Mouse (Mus musculus): ENCODE data around the gene Ncoa7.
"Not testable (repeated sequence)": the region's sequence is repeated elsewhere in the genome, so short reads cannot be mapped to it uniquely, and the experiment has no call there.

Gene Ncoa7

GRCm38 (mm10) chr10:30660564-30661328, 142.4 kb downstream of the Ncoa7 start:
- DNase-seq: no peak

DNA sequence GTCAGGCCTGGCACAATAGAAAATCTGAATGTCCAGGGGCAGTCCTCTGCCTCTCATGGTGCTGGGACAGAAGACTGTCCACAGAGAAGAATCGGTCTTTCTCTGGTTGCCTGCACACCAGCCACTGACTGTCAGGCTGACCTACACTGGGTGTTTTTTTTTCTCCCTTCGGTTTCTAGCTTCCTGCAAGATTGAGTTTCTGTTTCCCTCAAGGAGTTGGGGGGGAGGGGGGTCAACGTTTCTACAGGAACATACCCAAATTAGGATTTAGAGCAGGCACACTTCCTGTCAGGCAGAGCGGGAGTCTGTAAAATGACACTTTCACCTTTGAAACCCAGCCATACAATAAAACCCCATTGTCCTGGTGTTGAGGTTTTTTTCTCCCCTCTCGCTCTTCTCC, 147.5 kb downstream of the Ncoa7 start:
- peak; percentile 33 for DNase-seq

GRCm38 (mm10) chr10:30647681-30648080, 155.4 kb downstream of the Ncoa7 start:
- DNase-seq: no peak

DNA sequence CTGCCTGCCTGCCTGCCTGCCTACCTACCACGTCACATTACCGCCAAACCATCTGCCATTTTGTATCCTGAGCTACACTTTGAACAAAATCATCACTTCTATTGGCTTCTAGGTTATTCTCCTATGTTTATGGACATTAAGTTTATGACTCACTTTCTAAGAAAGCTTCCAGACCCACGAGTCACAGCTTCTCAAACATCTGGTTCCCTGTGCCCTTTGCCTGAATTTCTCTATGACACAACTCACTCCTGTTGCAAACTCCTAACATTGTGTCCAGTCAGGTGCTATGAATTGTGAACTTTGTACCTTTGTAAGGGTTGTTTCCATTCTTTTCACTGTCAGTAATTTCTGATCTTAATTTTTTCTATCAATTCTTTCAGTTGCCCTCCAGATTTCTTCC, 164.9 kb downstream of the Ncoa7 start:
- no peak for DNase-seq

GRCm38 (mm10) chr10:30636474-30637154, 166.5 kb downstream of the Ncoa7 start:
- DNase-seq: not testable (repeated sequence)

DNA sequence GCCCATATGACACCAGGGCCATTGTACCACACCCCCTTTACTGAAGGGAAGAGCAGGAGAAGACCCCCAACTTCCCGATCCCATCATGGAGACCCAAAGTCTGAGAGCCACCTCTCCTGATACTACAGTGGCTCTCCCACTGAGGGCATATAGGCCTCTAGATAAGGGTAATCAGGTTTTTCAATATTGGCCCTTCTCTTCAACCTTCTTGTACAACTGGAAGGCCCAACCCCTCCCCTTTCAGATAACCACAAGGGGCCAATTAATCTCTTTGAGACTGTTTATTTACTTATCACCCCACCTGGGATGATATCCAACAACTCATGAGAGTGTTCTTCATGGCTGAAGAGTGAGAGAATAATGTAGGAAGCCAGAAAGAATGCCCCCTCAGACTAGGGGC, 170.4 kb downstream of the Ncoa7 start:
- DNase-seq: no peak

GRCm38 (mm10) chr10:30629977-30630376, 173.1 kb downstream of the Ncoa7 start:
- no peak for DNase-seq

- DNase-seq: no peak
Observed at GRCm38 (mm10) chr10:30629513-30629912, 173.6 kb downstream of the Ncoa7 start, which contains the start of gene Hint3. Hint3 (minus strand) TSS chr10:30629632.

DNA sequence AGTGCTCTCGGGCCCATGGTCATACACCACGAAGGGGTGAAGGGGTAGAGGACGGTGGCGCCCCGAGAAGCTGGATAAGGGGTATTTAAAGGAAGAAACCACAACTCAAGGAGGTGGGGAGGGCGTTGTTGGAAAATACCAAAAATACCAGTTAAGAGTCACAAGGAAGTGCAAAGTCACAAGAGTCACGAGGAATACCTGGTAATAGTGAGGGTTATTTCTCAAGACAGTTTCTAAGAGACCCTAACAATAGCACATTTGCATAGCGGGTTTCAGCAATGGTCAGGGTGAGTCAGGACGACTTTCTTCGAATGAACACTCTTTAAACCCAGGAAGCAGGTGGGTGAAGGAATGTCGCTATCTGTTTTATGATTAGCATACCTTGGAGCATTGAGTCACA, 174.7 kb downstream of the Ncoa7 start:
- not testable (repeated sequence) for DNase-seq

DNA sequence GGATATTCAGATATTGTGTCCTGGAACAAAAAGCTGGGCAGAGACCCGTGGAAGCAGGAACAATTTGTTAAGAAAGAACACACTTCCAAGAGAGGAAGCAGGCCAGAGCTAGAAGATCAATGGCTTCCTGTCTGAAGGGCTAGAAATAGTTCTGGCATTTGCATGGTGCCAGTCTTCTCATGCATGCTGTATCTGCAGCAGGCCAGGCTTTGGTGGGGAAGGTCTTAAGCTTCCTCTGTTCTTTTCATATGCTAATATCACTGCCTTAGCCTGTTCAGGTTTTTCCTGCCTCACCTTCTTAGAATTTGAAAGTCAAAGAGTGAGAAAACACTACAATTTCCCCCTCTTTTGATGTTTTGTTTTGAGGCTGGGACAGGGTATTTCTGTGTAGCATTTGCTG, 175.6 kb downstream of the Ncoa7 start:
- peak; percentile 10 for DNase-seq

DNA sequence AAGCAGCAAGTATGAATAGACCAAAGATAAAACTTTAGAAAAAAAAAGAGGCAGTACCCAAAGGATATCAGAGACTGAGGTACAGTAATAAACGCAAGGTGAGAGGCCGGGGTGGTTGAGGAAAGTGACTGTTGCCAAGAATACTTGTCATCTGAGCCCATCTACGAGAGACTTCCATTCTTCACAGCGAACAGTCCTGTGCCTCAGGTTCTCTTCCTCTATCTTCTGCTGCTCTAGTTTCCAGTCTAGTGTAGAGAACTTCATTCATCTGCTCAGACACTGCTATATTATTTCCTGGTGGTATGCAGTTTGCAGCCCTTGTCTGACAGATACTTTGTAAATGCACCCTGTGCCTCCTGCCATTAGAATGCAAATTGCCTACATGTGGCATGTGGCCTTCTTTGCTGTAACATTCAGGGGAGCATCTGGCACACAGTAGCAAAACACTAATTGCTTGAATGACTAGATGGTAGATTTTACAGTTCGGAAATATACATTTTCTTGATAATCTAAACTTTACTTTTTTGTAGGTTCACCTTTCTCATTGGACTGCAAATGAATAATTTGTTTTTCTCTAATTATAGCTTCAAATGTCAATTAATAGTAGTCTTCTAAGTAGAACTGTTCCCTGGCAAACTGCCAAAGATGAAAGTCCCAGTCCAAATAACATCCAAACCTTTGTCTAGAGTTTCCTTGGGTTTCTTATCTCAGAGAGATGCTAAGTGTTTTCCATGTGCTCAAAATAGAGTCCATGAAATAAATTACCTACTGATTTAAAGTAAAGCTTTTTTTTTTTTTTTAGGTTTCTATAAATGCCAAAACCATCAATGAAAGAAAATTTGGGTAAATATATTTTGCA, 178.7 kb downstream of the Ncoa7 start:
- peak; percentile 11 for DNase-seq

DNA sequence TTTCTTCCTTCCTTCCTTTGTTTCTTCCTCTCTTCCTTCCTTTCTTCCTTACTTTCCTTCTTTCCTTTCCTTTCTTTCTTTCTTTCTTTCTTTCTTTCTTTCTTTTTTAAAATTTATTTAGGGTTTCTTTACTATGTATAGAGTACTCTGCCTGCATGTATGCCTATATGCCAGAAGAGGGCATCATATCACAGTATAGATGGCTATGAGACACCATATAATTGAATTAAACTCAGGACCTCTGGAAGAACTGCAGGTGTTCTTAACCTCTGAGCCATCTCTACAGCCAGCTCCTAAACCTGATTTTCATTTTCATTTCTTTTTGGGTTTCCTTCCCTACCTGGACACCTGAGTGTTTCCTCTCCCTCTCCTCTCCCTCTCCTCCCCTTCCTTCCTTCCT, 180.2 kb downstream of the Ncoa7 start:
- no peak for DNase-seq

DNA sequence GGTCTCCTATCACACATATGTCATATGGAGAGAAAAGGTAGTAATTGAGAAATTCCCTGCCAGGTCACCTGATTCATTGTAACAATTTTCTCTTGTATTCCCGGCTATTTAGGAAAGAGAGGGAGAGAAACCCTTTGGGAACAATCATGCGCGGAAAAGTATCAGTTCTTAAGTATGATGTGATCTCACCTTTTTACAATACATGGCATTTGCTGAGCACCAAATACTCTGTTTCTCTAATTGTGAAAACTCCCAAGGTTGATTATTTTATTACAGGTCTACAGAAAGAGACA, 184.3 kb downstream of the Ncoa7 start:
- DNase-seq: no peak

GRCm38 (mm10) chr10:30618091-30618917, 184.8 kb downstream of the Ncoa7 start:
- peak; percentile 99 for DNase-seq

- no peak for DNase-seq
Observed at GRCm38 (mm10) chr10:30613039-30613438, 190.1 kb downstream of the Ncoa7 start.

- no peak for DNase-seq
Observed at GRCm38 (mm10) chr10:30609614-30610013, 193.5 kb downstream of the Ncoa7 start.

DNA sequence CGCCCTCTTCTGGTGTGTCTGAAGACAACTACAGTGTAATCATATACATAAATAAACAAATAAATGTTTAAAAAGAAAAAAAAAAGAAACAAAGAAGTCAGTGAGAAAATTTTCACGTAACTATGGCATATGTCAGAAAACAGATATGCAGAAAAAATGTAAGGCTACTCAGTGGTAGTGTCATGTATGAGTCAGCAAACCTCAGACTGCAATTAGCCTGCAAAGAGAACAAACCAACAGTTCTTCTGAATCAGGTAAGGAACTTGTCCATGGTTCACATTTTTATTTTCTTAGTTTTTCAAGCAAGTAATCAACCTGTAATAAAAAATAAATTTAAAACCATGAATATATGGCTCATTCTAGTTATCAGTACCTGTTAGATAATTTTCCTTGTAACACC, 195.0 kb downstream of the Ncoa7 start:
- DNase-seq: no peak

DNA sequence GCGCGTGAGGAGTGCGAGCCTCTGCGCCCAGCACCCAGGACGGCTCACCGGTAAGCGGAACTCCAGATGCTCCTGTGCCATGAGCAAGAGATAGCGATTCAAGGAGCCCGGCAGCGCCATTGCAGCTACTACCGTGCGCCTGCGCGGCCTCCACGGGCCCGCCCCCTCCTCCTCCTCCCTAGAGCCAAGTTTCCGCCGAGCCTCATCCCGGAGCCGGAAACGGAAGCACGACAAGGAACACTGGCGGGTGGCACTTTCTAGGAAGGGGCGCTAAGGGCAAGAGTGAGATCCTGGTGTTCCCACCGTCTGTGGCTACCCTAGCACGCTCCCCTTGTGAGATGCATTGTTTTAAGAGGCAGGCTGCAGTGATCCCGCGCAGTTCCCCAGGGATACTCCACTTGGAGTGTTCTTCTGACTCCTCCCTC, 202.6 kb downstream of the Ncoa7 start, which contains the start of gene Trmt11:
Trmt11 (minus strand) TSS at position 208 of the 425 bp plus-strand sequence.
- DNase-seq: peak; percentile 94

- DNase-seq: no peak
Observed at GRCm38 (mm10) chr10:30600094-30600534, 203.0 kb downstream of the Ncoa7 start.

- DNase-seq: no peak
Observed at GRCm38 (mm10) chr10:30587037-30587436, 216.1 kb downstream of the Ncoa7 start.

DNA sequence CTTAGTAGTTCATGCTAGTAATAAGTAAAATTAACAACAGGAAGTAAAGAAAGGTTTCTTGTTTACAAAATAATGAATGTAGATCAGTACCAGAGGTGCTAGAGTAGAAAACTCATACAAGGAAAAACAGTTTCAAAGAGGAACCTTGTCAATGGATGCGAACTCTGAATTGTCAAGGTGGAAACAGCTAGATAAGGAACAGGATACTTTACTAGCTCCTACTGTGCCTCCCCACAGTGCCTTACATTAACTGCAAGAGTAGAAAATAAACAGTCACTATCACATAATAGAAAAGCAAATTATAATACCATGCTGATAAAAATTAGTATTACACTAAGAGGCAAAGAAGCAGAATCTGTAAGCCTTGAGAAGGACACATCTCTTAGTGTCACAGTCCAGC, 217.4 kb downstream of the Ncoa7 start:
- DNase-seq: no peak
